Mouse (Mus musculus) heart, postnatal 14 days (tissue): Measurements from ENCODE around the gene Sgms1. TPM values are rescaled to one million over a fixed set of nuclear protein-coding genes. Genes with fewer than 3 reads are reported as not detected.
A peak's percentile ranks its signal among the peaks of the same experiment; 100 is the strongest.

Source experiments
- DNase-seq, 2 experiments: peaks; one replicate each; pipeline ENCODE4 v3.0.0; 2021 to 2022
- intact Hi-C: fragments of 180-260 bp; cut with DNase I; formaldehyde crosslinking; loops from one replicate; pipeline ENCODE4 v1.15.1; 2025
- total RNA-seq, 2 experiments: library from RNA; stranded (reverse); gene quantifications; 2 replicates each; pipeline ENCODE4 v1.2.3; 2021

Sgms1 gene
- total RNA-seq, 2 experiments from 2014 or later: 75.1 to 77.5 TPM

DNA sequence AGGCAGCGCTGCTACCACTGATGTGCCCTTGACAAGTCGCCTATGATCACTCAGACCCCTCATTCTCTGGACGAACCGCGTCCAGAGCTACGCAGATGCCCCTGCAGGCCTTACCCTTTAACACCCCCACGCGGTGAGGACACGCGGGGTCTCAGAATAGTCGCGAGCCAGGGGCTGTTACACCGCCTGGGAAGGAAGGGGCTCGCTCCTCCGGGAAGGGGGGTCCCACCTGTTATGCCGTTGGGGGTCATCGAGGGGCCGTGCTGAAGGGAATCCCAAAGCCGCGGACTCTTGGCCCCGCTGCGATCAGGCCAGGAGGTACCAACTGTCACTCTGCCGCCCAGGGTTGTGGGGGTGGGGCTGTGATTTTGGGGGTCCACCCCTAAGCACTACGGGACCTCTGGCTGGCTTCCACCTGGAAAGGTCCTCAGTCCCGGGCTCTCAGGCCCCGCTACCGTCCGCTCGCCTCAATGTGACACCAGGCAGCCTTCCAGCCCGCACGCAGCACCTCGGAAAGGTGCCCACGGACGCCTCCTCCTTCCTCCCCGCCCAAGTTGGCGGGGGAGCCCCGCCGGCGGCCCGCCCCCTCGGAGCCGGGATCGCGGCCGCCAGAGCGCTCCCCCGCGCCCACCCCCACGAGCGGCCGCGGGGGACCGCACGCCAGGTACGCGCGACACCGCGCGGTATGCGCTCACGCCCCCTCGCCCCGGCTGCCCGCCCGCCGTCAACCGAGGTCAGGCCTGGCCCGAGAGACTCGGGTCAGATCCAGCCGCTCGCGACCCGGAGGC lies 1.9 kb downstream of the Sgms1 start:
- intact Hi-C loops: loop anchor here (2.0 to 5.0 kb wide), 8 partner anchors 41 to 355 kb away; partner anchors contain the start of gene Asah2
- DNase-seq: peak; percentile 68

DNA sequence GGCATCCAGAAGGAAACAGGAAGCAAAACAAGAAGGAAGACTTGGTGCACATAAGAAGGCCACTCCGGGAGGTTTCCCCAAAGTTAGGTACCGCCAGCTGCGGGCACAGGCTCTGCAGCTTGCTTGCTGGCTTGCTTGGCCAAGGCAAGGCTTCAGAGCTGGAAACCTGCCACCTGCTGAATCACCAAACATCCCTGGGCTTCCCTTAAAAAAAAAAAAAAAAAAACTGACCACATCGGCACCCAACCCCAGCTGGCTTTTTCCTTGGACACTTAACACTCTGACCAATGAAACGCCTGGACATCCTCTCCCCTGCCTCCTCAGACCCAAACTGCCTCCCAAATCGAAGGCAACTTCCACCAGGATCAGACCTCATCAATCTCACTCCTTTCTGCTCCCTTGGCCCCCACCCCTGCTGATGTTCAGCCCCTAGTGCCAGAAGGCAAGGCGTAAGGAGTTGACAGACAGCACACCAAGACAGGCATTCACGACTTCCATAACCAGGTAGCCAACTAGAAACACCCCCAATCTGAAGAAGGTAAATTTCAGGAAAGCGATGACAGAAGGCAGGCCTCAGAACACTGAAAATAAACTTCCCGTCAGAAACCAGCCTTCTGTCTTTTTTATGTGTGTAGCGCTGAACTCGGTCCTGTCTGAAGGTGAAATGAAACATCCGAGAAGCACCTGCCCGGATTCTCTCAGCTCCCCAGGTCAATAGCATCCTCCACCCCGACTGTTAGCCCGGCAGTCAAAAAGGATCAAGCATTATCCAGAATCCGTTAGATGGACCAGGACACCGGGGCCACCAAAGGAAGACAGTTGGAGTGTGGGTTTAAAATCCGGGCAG lies 2.7 kb downstream of the Sgms1 start:
- DNase-seq: peak; percentile 74 to 81
- intact Hi-C loops: loop anchor here (2.0 to 5.0 kb wide), 8 partner anchors 40 to 354 kb away; partner anchors contain the start of gene Asah2

DNA sequence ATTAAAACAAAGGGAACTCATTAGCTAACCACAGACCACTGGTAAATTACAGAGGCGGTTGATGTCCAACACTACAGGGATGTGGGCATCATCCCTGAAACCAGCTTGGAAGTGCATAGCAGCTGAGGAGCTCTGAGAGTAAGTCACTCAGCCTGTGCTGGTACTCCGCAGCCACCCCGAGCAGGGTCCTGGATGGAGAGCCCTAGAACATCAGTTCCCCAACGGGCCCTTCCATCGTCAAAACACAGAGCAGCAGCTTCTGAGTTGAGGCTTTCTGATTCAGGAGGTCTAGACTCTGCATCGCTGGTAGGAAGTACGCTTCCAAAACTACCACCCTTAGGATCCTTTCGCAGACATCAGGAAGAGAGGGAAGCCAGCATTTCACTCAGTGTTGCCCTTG lies 5.8 kb downstream of the Sgms1 start:
- DNase-seq: no peak
- intact Hi-C loops: no loop called here

DNA sequence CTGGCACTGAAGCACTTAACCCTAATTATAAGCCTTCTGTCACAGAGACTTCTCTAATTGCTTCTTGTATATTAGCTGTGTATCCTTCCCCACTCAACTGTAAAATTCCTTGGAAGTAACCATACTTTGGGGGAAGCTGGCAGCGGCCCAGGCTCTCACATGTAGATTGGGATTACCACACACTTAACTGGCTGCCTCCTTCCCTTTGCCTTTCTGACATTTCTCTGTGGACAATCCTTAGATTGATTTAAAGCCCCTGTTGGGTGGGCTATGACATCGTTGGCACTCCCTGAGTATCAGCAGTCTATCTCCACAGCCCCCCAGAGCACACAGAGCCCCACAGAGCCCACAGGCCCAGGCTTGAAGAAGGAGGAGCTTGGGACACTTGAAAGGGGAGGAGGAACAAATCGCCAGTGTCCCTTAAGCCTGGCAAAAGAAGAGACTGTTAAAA lies 8.0 kb downstream of the Sgms1 start:
- no peak for DNase-seq
- intact Hi-C loops: no loop called here

DNA sequence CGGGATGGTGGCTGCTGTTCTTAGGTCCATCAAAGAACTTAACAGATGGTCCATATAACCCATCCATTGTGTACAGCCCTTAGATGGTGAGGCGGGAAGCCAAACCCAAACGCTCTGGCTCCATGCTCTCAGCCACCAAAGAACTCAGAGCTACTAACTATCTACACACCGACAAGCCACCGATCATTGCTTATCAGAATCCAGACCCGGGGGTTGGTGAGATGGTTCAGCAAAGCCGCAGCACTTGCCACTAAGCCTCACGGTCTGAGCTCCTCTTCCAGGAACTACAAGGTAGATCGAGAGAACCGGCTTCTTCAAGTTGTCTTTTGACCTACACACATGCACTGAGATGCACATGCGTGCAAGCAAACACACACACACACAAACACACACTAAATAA lies 8.8 kb downstream of the Sgms1 start:
- intact Hi-C loops: no loop called here
- DNase-seq: no peak

DNA sequence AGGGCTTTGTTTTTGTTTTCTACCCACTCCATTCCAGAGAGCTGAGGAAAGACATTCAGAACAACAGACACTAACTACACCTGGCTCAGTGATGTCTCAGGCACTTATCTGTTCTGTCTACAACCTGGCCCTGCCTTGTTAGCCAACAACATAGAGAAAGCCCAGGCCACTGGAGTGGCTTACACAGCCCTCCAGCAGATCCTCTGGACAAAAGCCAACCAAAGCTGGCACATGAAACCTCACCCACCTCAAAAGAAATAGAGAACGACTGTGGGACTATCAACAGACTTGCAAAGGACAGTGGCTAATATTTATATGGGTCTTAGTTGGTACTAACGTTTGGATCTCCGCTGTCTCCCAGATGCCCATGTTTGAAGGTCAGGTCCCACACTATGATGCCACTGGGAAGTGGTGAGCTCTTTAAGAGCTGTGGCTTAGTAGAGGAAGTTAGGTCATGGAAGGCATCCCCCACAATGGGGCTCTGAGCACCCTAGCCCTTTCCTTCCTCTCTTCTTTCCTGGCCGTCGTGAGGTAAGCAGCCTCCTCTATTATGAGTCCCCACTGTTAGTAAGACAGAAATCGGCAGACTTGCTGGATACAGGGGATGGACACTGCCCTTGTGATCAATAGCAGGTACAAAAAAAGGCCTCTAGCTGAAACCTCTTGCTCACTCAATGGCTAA lies 10.1 kb downstream of the Sgms1 start:
- intact Hi-C loops: no loop called here

DNA sequence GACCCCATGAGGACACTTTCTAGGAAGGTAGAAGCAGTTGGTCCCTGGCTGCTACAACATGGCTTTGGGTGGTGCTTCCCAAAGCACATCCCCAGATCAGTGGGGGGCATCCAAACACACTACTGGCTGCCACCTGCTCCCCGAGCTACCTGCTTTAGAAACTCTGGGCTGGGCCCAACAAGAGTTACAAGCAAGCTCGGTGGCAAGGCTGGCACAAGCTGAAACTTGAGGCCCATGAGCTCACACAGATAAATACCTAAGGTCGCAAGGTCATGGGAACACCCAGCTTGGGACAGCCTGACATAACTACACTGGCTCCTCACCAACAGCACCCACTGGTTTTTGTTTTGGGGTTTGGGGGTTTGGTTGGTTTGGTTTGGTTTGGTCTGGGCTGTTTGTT lies 10.9 kb downstream of the Sgms1 start:
- DNase-seq: no peak
- intact Hi-C loops: no loop called here

More for the DNA sequence above, 10.1 kb downstream of the Sgms1 start:
- no peak for DNase-seq

DNA sequence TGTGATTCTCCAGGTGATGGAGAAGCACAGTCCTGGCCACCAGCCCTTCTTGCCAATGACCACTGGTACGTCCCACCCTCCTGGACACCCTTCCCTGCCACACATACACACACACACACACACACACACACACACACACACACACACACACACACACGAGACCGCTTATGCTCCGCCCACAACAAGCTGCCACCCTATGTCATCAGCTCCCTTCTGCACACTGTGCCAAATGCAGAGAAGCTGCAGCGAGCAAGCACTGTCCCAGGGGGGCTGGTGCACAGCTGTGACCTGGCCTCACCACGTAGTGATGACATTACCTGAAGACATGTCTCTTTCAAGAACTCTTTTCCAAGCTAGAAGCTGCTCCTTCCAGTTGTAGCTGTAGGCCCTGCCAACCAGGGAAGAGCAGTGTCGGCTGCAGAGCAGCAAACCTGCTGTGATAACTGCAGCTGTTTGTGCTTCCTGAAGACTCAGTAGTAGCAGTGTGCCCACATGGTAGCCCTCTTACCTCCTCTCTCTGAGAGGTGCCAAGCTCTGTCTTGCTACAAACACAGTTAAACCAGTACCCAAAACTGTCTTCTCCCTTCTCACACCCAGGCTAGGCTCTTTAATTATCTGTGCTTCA lies 11.7 kb downstream of the Sgms1 start:
- intact Hi-C loops: no loop called here
- DNase-seq: peak in 1 of 2 experiments; percentile 40

DNA sequence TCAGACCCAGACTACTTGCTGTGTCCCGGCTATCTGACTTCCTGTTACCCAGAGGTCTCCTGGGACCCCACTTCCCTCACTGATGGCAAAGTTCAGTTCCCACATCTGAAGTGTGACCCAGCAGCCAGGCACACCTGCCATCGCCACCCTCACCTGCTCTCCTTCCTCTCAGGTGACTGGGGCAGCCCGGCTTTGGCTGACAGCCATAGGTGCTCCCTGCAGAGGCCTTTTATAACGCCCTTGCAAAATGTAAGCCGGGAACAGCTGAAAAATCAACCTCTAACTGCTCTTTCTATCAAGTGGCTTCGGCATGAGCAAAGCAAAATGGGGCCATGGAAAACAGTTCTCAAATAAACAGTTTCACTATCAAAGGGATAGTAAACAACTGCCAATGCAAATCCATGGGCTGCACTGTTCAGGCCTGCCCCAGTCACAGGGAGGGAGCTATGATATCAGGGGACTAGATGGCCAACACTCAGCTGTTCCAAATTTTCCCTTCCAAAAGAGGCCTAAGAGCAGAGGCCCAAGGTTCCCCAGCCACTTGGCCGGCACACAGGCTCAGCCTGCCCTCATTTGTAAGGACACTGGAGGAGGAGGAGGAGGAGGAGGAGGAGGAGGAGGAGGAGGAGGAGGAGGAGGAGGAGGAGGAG lies 12.5 kb downstream of the Sgms1 start:
- peak; percentile 62 to 68 for DNase-seq
- intact Hi-C loops: no loop called here

DNA sequence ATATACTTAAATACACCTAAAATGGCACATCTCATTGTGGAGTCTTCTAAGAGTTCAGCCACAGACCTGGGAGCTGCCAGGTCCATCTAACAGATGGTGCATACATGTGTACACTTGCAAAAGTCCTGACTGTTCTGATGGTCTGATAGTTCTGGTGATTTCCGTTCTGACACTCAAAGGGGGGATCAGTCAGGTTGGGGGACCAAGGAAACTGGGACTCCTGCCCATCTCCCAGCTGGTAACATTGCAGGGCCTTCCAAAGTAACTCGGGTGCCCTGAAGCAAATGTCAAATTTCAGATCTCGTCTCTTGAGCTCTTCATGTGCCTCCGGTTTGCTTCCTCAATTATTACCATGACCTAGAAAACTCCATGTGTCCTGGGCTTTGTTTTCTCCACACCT lies 13.5 kb downstream of the Sgms1 start:
- no peak for DNase-seq
- intact Hi-C loops: no loop called here

DNA sequence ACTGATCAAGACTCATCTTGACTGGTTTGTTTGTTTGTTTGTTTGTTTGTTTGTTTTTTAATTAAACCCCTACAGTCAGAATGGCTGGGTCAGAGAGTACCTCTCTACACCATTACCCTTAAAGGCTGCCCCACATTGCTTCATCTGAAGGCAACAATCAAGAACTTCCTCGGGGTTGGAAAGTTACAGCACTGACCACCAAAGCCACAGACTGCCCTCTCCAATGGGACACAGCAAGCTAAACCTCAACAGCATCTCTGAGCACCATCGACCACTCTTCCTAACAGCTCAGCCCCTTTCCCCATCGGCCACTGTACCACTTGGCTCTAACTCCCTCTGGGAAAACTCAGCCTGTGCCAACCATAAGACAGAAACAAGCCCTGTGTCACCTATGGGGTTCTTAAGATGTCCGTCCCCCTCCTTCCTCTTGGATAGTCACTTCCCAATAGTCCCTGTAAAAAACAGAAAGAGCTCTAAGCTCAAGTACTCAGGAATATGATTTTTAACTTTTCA lies 14.0 kb downstream of the Sgms1 start:
- intact Hi-C loops: no loop called here
- no peak for DNase-seq

DNA sequence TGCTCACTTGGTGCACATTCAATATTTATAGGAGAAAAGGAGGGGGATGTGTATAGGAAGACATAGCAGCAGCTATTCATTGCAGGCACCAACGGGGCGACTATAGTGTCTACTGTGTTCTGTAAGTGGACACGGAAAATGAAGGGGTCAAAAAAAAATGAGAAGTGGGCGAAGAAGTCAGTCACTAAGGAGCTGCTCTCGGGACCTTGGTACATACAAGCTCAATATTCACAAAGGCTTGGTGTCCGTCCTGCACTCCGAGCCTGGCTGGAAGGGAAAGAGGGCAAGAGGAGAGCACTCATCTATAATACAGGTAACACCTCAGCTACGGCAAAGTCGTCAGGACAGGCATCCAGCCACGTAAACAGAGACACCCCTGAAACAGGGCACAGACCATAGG lies 14.8 kb downstream of the Sgms1 start:
- no peak for DNase-seq
- intact Hi-C loops: no loop called here

DNA sequence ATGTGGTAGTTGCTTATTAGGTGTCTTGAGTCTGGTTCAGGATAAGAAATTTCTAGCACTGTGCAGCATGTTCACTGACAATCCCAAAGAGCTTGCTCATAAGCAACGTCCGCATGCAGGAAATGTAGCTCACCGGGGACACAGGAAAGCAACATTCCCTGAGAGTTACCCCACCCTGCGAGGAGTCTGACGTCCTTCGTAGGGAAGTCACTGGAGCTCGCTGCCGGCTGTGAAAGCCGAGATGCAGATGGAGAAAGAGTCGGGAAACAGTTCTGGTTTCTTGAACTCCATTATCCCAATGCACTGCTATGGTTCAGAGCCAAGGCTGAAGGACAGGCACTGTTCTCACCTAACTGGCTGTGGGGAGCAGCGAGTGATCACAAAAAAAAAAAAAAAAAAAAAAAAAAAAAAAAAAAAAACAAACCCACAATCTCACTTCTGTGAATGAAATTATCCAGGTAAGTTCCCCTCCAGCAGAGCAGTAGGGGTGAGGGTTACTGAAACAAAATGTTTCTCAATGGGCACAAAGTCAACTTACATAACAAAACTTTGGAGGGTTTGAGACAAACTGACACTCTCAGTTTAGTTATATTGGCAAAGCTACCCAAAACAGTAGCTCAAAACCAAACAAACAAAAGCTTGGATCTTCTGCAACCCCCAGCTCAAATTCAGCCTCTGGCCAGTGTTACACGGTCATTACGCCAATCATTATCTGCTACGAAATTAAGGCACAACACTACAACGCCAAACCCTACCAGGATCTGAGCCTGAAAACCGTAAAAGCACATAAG lies 15.5 kb downstream of the Sgms1 start:
- intact Hi-C loops: no loop called here
- peak; percentile 40 to 47 for DNase-seq

DNA sequence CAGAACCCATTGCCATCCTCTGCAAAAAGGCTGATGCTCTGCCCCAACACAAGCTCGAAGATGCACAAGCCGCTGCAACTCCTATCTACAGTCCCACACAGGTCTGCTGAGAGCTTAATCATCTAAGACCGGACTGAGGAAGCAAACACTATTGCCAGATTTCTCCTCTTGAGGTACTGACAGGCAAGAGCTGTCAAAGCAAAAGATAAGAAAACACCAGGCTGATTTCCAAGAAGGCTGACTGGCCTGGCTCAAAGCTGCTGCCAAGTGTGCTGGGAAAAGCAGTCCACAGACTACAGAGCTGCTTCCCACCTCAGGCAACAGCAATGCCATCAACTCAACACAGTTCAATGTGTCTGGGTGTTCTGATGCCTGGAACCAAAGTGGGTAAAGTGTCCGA lies 17.1 kb downstream of the Sgms1 start:
- peak; percentile 60 to 73 for DNase-seq
- intact Hi-C loops: no loop called here

DNA sequence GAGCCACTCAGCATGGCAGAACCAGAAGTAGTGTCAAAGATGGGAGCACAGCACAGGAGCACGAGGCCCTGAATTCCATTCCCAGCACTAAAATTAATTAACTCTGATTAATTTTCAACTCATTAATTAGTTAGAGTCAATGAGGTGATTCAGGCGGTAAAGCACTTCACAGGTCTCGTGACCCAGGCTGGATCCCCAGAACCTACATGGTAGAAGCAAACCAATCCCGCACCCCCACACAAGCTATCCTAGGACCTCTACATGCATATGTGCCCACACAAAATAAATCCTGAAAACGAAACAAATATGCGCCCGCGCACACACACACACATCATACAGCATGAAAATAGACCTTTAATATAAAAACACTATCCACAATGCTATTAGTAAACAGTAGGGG lies 22.2 kb downstream of the Sgms1 start:
- no peak for DNase-seq
- intact Hi-C loops: no loop called here

DNA sequence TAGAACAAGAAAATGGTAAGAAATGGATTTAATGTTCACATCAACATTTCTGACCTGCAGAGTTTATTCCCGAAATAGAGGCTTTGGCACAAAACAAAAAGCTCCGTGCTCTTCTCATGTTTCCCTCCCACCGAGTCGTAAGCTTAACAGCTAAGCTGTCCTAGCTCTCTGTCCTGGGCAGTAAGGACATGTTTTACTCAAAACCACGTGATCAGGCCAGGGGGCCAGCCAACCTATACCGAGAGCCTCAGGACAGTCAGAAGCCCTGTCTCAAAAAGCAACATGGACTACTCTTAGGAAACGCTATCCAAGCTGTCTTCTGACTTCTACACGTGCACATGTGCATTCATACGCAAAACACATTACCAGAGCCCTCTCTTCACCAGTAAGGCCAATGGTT lies 23.1 kb downstream of the Sgms1 start:
- intact Hi-C loops: no loop called here

DNA sequence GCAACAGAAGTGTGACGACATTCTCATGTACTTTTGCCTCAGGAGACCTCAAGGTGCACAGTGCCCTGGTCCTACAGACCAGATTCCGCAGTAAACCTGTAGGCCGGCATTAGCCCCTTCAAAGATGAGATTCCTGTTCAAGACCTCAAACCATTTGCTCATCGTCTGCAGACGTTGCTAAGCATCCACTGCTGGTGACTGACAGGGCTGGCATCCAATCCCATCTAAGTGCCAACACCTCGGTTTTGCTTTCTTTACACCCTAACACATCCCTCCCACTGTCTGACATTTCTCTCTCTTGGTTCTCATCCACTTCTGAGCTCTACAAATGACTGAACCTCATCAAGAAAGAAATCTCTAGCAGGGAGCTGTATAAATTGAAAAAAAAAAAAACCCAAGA lies 24.4 kb downstream of the Sgms1 start:
- no peak for DNase-seq
- intact Hi-C loops: loop anchor here (2.0 kb wide), 1 partner anchor 32 kb away; no protein-coding TSS in a partner anchor

More for the DNA sequence above, 23.1 kb downstream of the Sgms1 start:
- no peak for DNase-seq

DNA sequence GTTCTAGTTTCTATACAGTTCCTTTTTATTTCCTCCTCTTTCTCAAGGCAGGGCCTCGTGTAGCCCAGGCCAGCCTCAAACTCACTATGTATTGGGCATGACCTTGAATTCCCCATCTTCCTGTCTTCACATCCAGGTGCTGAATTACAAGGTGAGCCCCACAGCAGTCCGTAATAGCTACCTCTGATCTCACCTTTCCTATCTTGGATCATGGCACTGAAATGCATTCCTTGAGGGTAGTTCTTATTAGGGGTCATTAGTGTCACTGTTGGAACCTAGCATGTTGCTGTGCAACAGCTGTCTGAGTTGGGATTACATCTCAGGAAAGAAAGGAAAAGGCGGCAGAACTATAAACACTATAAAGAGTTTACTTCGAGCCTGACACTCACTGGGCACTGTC lies 25.9 kb downstream of the Sgms1 start:
- no peak for DNase-seq
- intact Hi-C loops: no loop called here

DNA sequence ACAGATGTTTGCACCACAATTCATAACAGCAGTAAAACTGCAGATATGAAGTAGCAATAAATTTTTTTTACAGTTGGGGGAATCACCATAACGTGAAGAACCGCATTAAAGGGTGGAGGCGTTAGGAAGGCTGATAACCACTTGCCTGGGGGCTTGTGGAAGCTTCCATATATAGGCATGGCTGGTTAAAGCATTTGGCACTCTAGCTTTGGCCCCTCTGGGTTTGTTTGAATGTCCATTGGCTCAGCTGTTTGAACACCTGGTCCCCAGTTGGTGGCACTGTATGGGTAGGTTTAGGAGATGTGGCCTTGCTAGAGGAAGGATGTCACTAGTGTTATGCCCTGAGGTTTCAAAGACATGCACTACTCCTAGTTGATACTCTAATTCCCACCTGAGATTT lies 27.0 kb downstream of the Sgms1 start:
- intact Hi-C loops: no loop called here
- no peak for DNase-seq
